Mouse (Mus musculus) midbrain, embryonic 16.5 days (tissue): ENCODE data around the gene Ercc2. TPM values are rescaled to one million over a fixed set of nuclear protein-coding genes. Genes with fewer than 3 reads are reported as not detected.

Source experiments
- ATAC-seq: fragments of 200-750 bp; cut with Nextera tagmentation; 2 replicates; pipeline ENCODE4 v1.8.0; 2017; ENCODE audit warnings: moderate TSS enrichment
- H3K27ac ChIP-seq: fragments of 300-500 bp; sonication (generic); 2 replicates; pipeline ENCODE4 v1.5.1; 2014; ENCODE audit warnings: mild to moderate bottlenecking, low read length, mixed read lengths
- H3K27me3 ChIP-seq: fragments of 300-500 bp; sonication (generic); 2 replicates; pipeline ENCODE4 v1.6.1; 2014; ENCODE audit warnings: low read depth, low read length, mixed read lengths; ENCODE audit not compliant: control insufficient read depth, insufficient read depth
- H3K36me3 ChIP-seq: fragments of 300-500 bp; sonication (generic); 2 replicates; pipeline ENCODE4 v1.6.1; 2014; ENCODE audit warnings: mild to moderate bottlenecking, low read length, moderate library complexity, mixed read lengths; ENCODE audit not compliant: control insufficient read depth, insufficient read depth
- H3K4me1 ChIP-seq: fragments of 300-500 bp; sonication (generic); 2 replicates; pipeline ENCODE4 v1.6.1; 2014; ENCODE audit warnings: mild to moderate bottlenecking, low read length, mixed read lengths; ENCODE audit not compliant: control insufficient read depth, insufficient read depth
- H3K4me2 ChIP-seq: fragments of 300-500 bp; sonication (generic); 2 replicates; pipeline ENCODE4 v1.6.1; 2014; ENCODE audit warnings: mild to moderate bottlenecking, low read length, mixed read lengths
- H3K4me3 ChIP-seq: fragments of 300-500 bp; sonication (generic); 2 replicates; pipeline ENCODE4 v1.5.1; 2014; ENCODE audit warnings: low read depth, mild to moderate bottlenecking, low read length, moderate library complexity, mixed read lengths
- H3K9ac ChIP-seq: fragments of 300-500 bp; sonication (generic); 2 replicates; pipeline ENCODE4 v1.6.1; 2014; ENCODE audit warnings: low read depth, low read length, mixed read lengths
- H3K9me3 ChIP-seq: fragments of 300-500 bp; sonication (generic); replicated peaks from 2 replicates; pipeline ENCODE4 v1.6.1; 2014; ENCODE audit warnings: mild to moderate bottlenecking, low read length, mixed read lengths; ENCODE audit not compliant: control insufficient read depth, poor library complexity, severe bottlenecking
- WGBS: fragments of 180-500 bp; shearing (Covaris S2); extraction: QIAGEN DNeasy Blood & Tissue Kit; methylation state at CpG from one replicate; pipeline ENCODE4 v1.1.7; 2014; 5-methylcytosine and 5-hydroxymethylcytosine counted together
- polyA plus RNA-seq: library from polyadenylated mRNA; unstranded; fragments of >200 nt; fragmentation: Nextera tagmentation; extraction: Ambion mirVana; gene quantifications from 2 replicates; pipeline ENCODE4 v1.2.1, GENCODE M21; 2015

Gene Ercc2
- polyA plus RNA-seq, 1 experiment from 2014 or later, result 29.5 TPM

GRCm38 (mm10) chr7:19409753-19410152 lies 27.9 kb downstream of the Ercc2 start:
- no peak overlapping the region for H3K4me3 ChIP-seq
- no peak overlapping the region for H3K9ac ChIP-seq
- peaks cover 2% of the 10 kb centered on the region for H3K27me3 ChIP-seq
- H3K4me2 ChIP-seq, result no peak overlapping the region
- H3K4me1 ChIP-seq, result no peaks in the 10 kb centered on the region
- WGBS, result 74% methylated on average over 6 of the region's 6 CpGs
- ATAC-seq, result no peak
- no peaks in the 10 kb centered on the region for H3K36me3 ChIP-seq
- no peak overlapping the region for H3K27ac ChIP-seq
- no peaks in the 10 kb centered on the region for H3K9me3 ChIP-seq

GRCm38 (mm10) chr7:19410766-19411344 lies 29.0 kb downstream of the Ercc2 start:
- no peak overlapping the region for H3K4me3 ChIP-seq
- peaks cover 3% of the 10 kb centered on the region; the same call in 1 of the 2 replicates for H3K27me3 ChIP-seq
- no peak overlapping the region for H3K27ac ChIP-seq
- WGBS, result 75% methylated on average over 11 of the region's 11 CpGs
- no peak for ATAC-seq
- H3K4me2 ChIP-seq, result no peak overlapping the region
- H3K9ac ChIP-seq, result no peak overlapping the region
- no peaks in the 10 kb centered on the region for H3K4me1 ChIP-seq
- H3K9me3 ChIP-seq, result no peaks in the 10 kb centered on the region
- no peaks in the 10 kb centered on the region for H3K36me3 ChIP-seq

GRCm38 (mm10) chr7:19411783-19412182 lies 30.0 kb downstream of the Ercc2 start:
- Histone ChIP-seq H3K4me2 (no peak overlapping the region), H3K9me3 (no peaks in the 10 kb centered on the region)
- 82% methylated on average over 5 of the region's 5 CpGs for WGBS

GRCm38 (mm10) chr7:19413525-19413924 lies 31.7 kb downstream of the Ercc2 start:
- no peak for ATAC-seq
- no peaks in the 10 kb centered on the region for H3K9me3 ChIP-seq
- 92% methylated on average over 3 of the region's 3 CpGs for WGBS
- no peak overlapping the region for H3K9ac ChIP-seq
- H3K27me3 ChIP-seq, result peaks cover 3% of the 10 kb centered on the region
- no peak overlapping the region for H3K4me2 ChIP-seq
- no peak overlapping the region for H3K4me3 ChIP-seq
- no peak overlapping the region for H3K27ac ChIP-seq
- H3K4me1 ChIP-seq, result no peaks in the 10 kb centered on the region
- H3K36me3 ChIP-seq, result no peaks in the 10 kb centered on the region

More at GRCm38 (mm10) chr7:19411783-19412182, 30.0 kb downstream of the Ercc2 start:
- no peaks in the 10 kb centered on the region for H3K36me3 ChIP-seq
- H3K4me3 ChIP-seq, result no peak overlapping the region
- peaks cover 3% of the 10 kb centered on the region; the same call in 1 of the 2 replicates for H3K27me3 ChIP-seq
- H3K9ac ChIP-seq, result no peak overlapping the region
- ATAC-seq, result no peak
- no peak overlapping the region for H3K27ac ChIP-seq
- H3K4me1 ChIP-seq, result no peaks in the 10 kb centered on the region

GRCm38 (mm10) chr7:19416590-19416989 lies 34.8 kb downstream of the Ercc2 start:
- Histone ChIP-seq H3K9me3 (no peaks in the 10 kb centered on the region), H3K27me3 (peaks cover 18% of the 10 kb centered on the region), H3K4me1 (peaks cover 3% of the 10 kb centered on the region), H3K27ac (no peak overlapping the region), H3K4me3 (no peak overlapping the region), H3K36me3 (no peaks in the 10 kb centered on the region), H3K9ac (no peak overlapping the region), H3K4me2 (no peak overlapping the region)
- ATAC-seq, result no peak
- 85% methylated on average over 15 of the region's 15 CpGs for WGBS

GRCm38 (mm10) chr7:19420121-19420520 lies 38.3 kb downstream of the Ercc2 start:
- no peak overlapping the region for H3K4me3 ChIP-seq
- WGBS, result 9% methylated on average over 27 of the region's 28 CpGs

GRCm38 (mm10) chr7:19420821-19421636 lies 39.2 kb downstream of the Ercc2 start:
- H3K9me3 ChIP-seq, result no peaks in the 10 kb centered on the region
- peak overlapping the region; percentile 50 for H3K4me3 ChIP-seq
- peaks cover 3% of the 10 kb centered on the region for H3K4me1 ChIP-seq
- peak; percentile 96 for ATAC-seq
- H3K36me3 ChIP-seq, result peaks cover 4% of the 10 kb centered on the region
- peak overlapping the region; percentile 86 for H3K4me2 ChIP-seq
- no peak overlapping the region for H3K27ac ChIP-seq
- H3K27me3 ChIP-seq, result peaks cover 15% of the 10 kb centered on the region
- WGBS, result 12% methylated on average over 43 of the region's 43 CpGs
- peak overlapping the region; percentile 60 for H3K9ac ChIP-seq

More at GRCm38 (mm10) chr7:19420121-19420520, 38.3 kb downstream of the Ercc2 start:
- Histone ChIP-seq H3K9ac (no peak overlapping the region), H3K4me1 (peaks cover 3% of the 10 kb centered on the region), H3K27ac (no peak overlapping the region), H3K4me2 (no peak overlapping the region; the same call in 1 of the 2 replicates), H3K27me3 (peaks cover 16% of the 10 kb centered on the region), H3K36me3 (peaks cover 2% of the 10 kb centered on the region), H3K9me3 (no peaks in the 10 kb centered on the region)
- ATAC-seq, result no peak

GRCm38 (mm10) chr7:19423083-19423482 lies 41.3 kb downstream of the Ercc2 start:
- Histone ChIP-seq H3K9me3 (no peaks in the 10 kb centered on the region), H3K27ac (no peak overlapping the region), H3K9ac (no peak overlapping the region), H3K36me3 (peaks cover 17% of the 10 kb centered on the region), H3K4me1 (peaks cover 3% of the 10 kb centered on the region), H3K27me3 (peaks cover 15% of the 10 kb centered on the region), H3K4me3 (no peak overlapping the region), H3K4me2 (no peak overlapping the region)
- WGBS, result 81% methylated on average over 3 of the region's 3 CpGs
- ATAC-seq, result no peak

- Histone ChIP-seq H3K27ac (no peak overlapping the region), H3K36me3 (peaks cover 20% of the 10 kb centered on the region), H3K4me1 (peaks cover 3% of the 10 kb centered on the region), H3K9ac (no peak overlapping the region), H3K27me3 (peaks cover 11% of the 10 kb centered on the region), H3K9me3 (no peaks in the 10 kb centered on the region), H3K4me2 (no peak overlapping the region), H3K4me3 (no peak overlapping the region)
- WGBS, result 72% methylated on average over 4 of the region's 4 CpGs
- ATAC-seq, result no peak
These were observed 42.2 kb downstream of the Ercc2 start for GRCm38 (mm10) chr7:19424051-19424450.
